Mouse (Mus musculus): ENCODE measurements around the gene Gpr55.

GRCm38 (mm10) chr1:85965856-85966255 lies 5.0 kb upstream of the Gpr55 start:
- TF ChIP-seq GATA1 (IDR thresholded peaks at IDR 0.05; ENCODE audit: borderline replicate concordance, low read length) (no peak), FLI1 (IDR thresholded peaks at IDR 0.05; ENCODE audit: low read length) (no peak)
